Mouse (Mus musculus) MEL (cell line): ENCODE measurements around the gene Slc32a1.

Experiments
- MAZ ChIP-seq: IDR thresholded peaks from 2 replicates; pipeline ENCODE4 v1.6.1; 2012; ENCODE audit warnings: low read depth, mild to moderate bottlenecking, inconsistent platforms, low read length, improper control_type of control experiment
- NELFE ChIP-seq: IDR thresholded peaks from 2 replicates; pipeline ENCODE4 v1.6.1; 2011; ENCODE audit warnings: low read depth, low read length, improper control_type of control experiment

DNA sequence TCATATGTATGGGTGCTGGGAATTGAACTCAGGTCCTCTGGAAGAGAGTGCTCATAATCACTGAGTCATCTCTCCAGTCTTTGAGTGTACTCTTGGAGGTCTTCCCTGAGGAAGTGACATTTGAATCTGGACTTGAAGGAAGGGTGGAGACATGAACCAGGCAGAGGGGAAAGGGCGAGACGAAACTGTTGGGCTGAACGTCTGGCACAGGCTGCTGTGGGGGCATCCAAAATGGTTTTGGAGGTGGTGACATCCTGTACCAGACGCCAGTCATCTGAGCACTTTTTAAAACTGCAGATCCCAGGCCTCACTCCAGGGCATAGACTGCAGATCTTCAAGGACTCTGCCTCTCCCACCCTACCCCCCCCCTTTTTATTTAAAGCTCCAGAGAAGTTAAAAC lies 45.2 kb downstream of the Slc32a1 start:
- no peak for TF ChIP-seq NELFE
- TF ChIP-seq MAZ = no peak
